ENCODE assay signal across 22 mouse cellular contexts in the genomic region with DNA sequence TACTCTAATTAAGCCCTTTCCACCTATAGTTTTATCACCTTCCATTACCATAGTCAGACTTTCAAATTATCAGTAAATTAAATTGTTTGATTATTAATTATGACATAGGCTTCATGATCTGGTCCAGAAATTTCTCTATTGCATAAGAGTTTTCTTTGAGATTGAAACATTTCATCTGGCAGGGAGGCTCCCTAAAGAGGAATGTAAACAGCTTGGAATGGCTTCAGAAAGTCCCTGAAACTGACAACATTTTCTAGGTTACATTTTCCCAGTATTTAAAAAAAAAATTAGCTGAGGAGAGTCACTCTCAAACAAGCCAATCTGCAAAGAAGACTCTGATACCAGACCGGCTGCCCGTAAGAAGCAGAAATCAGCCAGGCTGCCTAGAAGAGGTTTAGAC.
DNase-seq lines count a peak whose midpoint lies in the region; ATAC-seq and TF ChIP-seq lines count a peak whose summit lies in the region.
"Had no signal": no experiment of that assay in that cellular context is flagged by ENCODE, and none has a peak within 500 bp of the region (broad histone marks: within the 10 kb centered on the region; RNA-seq: fewer than 3 reads in every experiment).

No protein-coding gene starts in this region.

- H3K4me1 ChIP-seq in lung, embryonic 14.5 days (ENCODE audit: insufficient read depth) = no peaks in the 10 kb centered on the region
- no peaks in the 10 kb centered on the region for H3K4me1 ChIP-seq in lung, embryonic 15.5 days
- H3K4me1 ChIP-seq in lung, embryonic 16.5 days (replicated peaks; ENCODE audit: control insufficient read depth, insufficient read depth, low read length) = no peaks in the 10 kb centered on the region
- no peaks in the 10 kb centered on the region for H3K4me1 ChIP-seq in lung, postnatal 0 days (ENCODE audit: insufficient read depth, low read depth, low read length)
- H3K4me1 ChIP-seq in lung, adult 2 months (ENCODE audit: control insufficient read depth, insufficient read depth, low read length) = no peaks in the 10 kb centered on the region

- no peak overlapping the region for H3K27ac ChIP-seq in lung, embryonic 14.5 days (ENCODE audit: low read depth)
- peak overlapping the region; percentile 11; the same call in 1 of the 2 replicates for H3K27ac ChIP-seq in lung, embryonic 15.5 days
- H3K27ac ChIP-seq in lung, embryonic 16.5 days (ENCODE audit: low read length) = no peak overlapping the region
- H3K27ac ChIP-seq in lung, postnatal 0 days (ENCODE audit: low read length) = no peak overlapping the region

- peak; percentile 58 for DNase-seq in lung, embryonic 14.5 days
- DNase-seq in lung, postnatal 36 days = no peak
- no peak for DNase-seq in lung, postnatal 10 days
- DNase-seq in lung, postnatal 25 days (ENCODE audit: low spot score) = no peak
- peak; percentile 19 for DNase-seq in lung, postnatal 0 days (ENCODE audit: low spot score)
- no peak for DNase-seq in lung, adult 2 months
- DNase-seq: adrenal gland, adult 2 months; adrenal gland, adult 8-10 months; adrenal gland, postnatal 10 days; adrenal gland, postnatal 14 days; adrenal gland, postnatal 25 days; adrenal gland, postnatal 36 days; B cell, adult 2 months; cerebellum, adult 11 months; cerebellum, adult 11-12 months had no signal

- 67% methylated on average over 2 of the region's 2 CpGs for WGBS in lung, embryonic 14.5 days
- 67% methylated on average over 2 of the region's 2 CpGs for WGBS in lung, embryonic 15.5 days
- 75% methylated on average over 2 of the region's 2 CpGs for WGBS in lung, embryonic 16.5 days
- WGBS in lung, postnatal 0 days = 72% methylated on average over 2 of the region's 2 CpGs
- 85% methylated on average over 2 of the region's 2 CpGs for WGBS in lung, adult 2 months

- TF ChIP-seq CTCF in lung, embryonic 14.5 days (IDR thresholded peaks at IDR 0.05; ENCODE audit: low read depth) = no peak
- TF ChIP-seq CTCF in lung, postnatal 0 days (IDR thresholded peaks at IDR 0.05) = no peak
- TF ChIP-seq CTCF in lung, adult 2 months (IDR thresholded peaks at IDR 0.05; ENCODE audit: insufficient read depth, low read length) = no peak

- no peak overlapping the region for H3K9ac ChIP-seq in lung, embryonic 14.5 days
- H3K9ac ChIP-seq in lung, embryonic 15.5 days = no peak overlapping the region
- H3K9ac ChIP-seq in lung, embryonic 16.5 days (ENCODE audit: low read length) = no peak overlapping the region
- no peak overlapping the region for H3K9ac ChIP-seq in lung, postnatal 0 days (replicated peaks; ENCODE audit: low read depth)

- no peak for TF ChIP-seq EP300 in lung, postnatal 0 days (IDR thresholded peaks at IDR 0.05)

- no peak overlapping the region for H3K4me2 ChIP-seq in lung, embryonic 14.5 days
- H3K4me2 ChIP-seq in lung, embryonic 15.5 days = no peak overlapping the region
- H3K4me2 ChIP-seq in lung, embryonic 16.5 days (ENCODE audit: low read depth, low read length) = no peak overlapping the region
- no peak overlapping the region for H3K4me2 ChIP-seq in lung, postnatal 0 days (replicated peaks; ENCODE audit: low read depth, low read length)

- H3K27me3 ChIP-seq in lung, embryonic 14.5 days (ENCODE audit: insufficient read depth, low read length) = no peaks in the 10 kb centered on the region
- no peaks in the 10 kb centered on the region for H3K27me3 ChIP-seq in lung, embryonic 15.5 days
- no peaks in the 10 kb centered on the region for H3K27me3 ChIP-seq in lung, embryonic 16.5 days (ENCODE audit: control insufficient read depth, insufficient read depth, low read depth, low read length)
- H3K27me3 ChIP-seq in lung, postnatal 0 days (replicated peaks; ENCODE audit: insufficient read depth, low read length) = no peaks in the 10 kb centered on the region
- H3K27me3 ChIP-seq: CH12.LX had no signal

- no peaks in the 10 kb centered on the region for H3K9me3 ChIP-seq in lung, embryonic 14.5 days (ENCODE audit: low read depth, low read length)
- no peaks in the 10 kb centered on the region for H3K9me3 ChIP-seq in lung, embryonic 15.5 days
- no peaks in the 10 kb centered on the region for H3K9me3 ChIP-seq in lung, embryonic 16.5 days (ENCODE audit: control insufficient read depth, low read length)
- H3K9me3 ChIP-seq in lung, postnatal 0 days (ENCODE audit: low read length) = no peaks in the 10 kb centered on the region
- H3K9me3 ChIP-seq: G1E had no signal

- no peak for ATAC-seq in lung, embryonic 14.5 days (ENCODE audit: insufficient read depth)
- no peak for ATAC-seq in lung, embryonic 15.5 days (ENCODE audit: borderline replicate concordance, extremely low read depth, low FRiP score, low TSS enrichment)
- ATAC-seq in lung, embryonic 16.5 days (ENCODE audit: low read depth) = peak; percentile 60; the same call in 1 of the 2 replicates
- ATAC-seq in lung, postnatal 0 days = no peak
- ATAC-seq: activated CD4-positive, CD25-positive, alpha-beta regulatory T cell, adult 4 months; CD4-positive, CD25-positive, alpha-beta regulatory T cell, adult 4 months; Patski had no signal

- no peaks in the 10 kb centered on the region for H3K36me3 ChIP-seq in lung, embryonic 14.5 days (ENCODE audit: insufficient read depth)
- H3K36me3 ChIP-seq in lung, embryonic 15.5 days = no peaks in the 10 kb centered on the region
- no peaks in the 10 kb centered on the region for H3K36me3 ChIP-seq in lung, embryonic 16.5 days (ENCODE audit: control insufficient read depth, insufficient read depth, low read length)
- no peaks in the 10 kb centered on the region for H3K36me3 ChIP-seq in lung, postnatal 0 days (ENCODE audit: insufficient read depth, low read length)
- H3K36me3 ChIP-seq: G1E had no signal

- H3K4me3 ChIP-seq in lung, embryonic 14.5 days (ENCODE audit: low read depth, low read length) = no peak overlapping the region
- no peak overlapping the region for H3K4me3 ChIP-seq in lung, embryonic 15.5 days
- H3K4me3 ChIP-seq in lung, embryonic 16.5 days (ENCODE audit: low read length) = no peak overlapping the region
- no peak overlapping the region for H3K4me3 ChIP-seq in lung, postnatal 0 days (ENCODE audit: low read depth, low read length)
- H3K4me3 ChIP-seq in lung, adult 2 months (replicated peaks; ENCODE audit: extremely low read depth, low read depth, low read length) = no peak overlapping the region

- no peak for TF ChIP-seq POLR2A in lung, adult 2 months (IDR thresholded peaks at IDR 0.05; ENCODE audit: borderline replicate concordance, extremely low read depth, low read depth, low read length)

Comparison
In these comparisons a context has a peak if more than half of its experiments do, and no peak if none do; other contexts are left out.
1. DNase-seq: peak in lung, embryonic 14.5 days (single experiment) and lung, postnatal 0 days (single experiment); none in lung, postnatal 36 days (single experiment), lung, postnatal 10 days (single experiment), lung, postnatal 25 days (single experiment) and lung, adult 2 months (single experiment).